Mouse (Mus musculus): ENCODE results near the gene Armh4.

Armh4 gene

GRCm38 (mm10) chr14:49733950-49734349 lies 49.2 kb downstream of the Armh4 start:
- DNase-seq (ENCODE audit: low read depth), result no peak

DNA sequence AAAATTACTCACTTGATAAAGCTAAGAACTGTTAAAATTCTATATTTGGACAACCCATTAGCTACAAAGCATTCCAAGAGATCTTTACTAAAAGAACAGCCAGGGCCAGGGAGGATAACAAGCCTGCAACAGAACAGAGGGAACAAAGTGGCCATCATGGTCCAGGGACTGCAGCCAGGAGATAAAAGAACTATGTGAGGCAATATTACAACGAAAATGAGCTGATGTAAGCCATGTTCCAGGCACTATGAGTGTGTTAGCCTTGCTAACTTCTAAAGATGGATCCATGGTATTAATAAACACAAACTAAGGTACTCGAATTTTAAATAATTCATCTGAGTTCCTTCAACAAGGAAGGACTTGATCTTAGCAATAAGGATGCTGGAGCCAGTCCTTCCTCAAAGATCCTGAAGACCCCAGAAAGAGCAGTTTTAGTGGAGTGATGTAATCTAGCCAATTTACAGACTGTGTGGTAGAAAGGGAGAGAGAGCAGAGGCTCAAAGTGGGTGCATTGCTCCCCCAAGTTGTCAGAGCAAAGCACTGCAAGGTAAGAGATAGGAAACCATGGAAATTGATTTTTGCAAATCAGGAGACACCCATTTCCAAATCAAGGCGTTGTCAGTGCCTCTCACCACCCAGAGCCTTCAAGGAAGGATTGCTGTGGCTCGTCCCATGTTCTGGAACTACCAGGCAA lies 59.7 kb downstream of the Armh4 start:
- DNase-seq (ENCODE audit: low read depth), result no peak

DNA sequence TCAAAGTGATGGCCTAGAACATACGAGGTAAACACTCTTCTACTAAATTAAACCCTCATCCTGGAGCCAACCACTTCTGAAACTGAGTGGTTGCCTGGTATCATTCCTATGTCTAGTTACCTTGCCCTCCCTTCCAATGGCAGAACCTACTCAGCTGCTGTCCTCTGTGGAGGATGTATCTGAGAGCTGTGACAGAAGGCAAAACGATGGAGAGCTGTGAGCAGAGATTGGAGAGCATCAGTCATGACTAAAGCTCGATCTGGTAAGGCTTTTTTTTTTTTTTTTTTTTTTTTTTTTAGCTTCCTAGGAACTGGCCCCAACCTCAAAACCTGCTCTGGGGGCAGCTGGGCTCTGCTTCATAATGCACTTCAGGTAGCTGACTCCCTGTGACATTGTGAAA lies 60.4 kb downstream of the Armh4 start:
- DNase-seq (ENCODE audit: low read depth), result no peak

GRCm38 (mm10) chr14:49721281-49721680 lies 61.9 kb downstream of the Armh4 start:
- no peak for DNase-seq (ENCODE audit: low read depth)

DNA sequence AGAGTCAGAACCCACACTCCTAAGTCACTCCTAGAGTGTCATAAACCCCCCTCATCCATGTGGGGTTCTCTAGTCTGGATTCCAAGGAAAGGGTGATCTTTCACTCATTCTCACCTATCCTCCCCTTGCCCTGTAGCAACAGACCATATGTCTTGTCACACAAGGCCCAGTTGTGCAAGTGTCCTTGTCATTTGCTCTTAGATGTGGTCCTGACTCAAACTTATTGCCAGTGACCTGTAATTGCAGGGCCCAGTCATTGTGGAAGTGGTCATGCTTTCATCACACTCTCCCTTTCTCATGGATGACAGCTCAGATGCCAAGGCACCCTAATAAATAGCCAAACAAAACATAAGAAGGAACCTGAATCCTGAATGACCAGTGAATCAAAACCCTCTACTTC lies 63.5 kb downstream of the Armh4 start:
- no peak for DNase-seq (ENCODE audit: low read depth)

- DNase-seq (ENCODE audit: low read depth), result no peak
Observed at GRCm38 (mm10) chr14:49711016-49711415, 72.2 kb downstream of the Armh4 start.

DNA sequence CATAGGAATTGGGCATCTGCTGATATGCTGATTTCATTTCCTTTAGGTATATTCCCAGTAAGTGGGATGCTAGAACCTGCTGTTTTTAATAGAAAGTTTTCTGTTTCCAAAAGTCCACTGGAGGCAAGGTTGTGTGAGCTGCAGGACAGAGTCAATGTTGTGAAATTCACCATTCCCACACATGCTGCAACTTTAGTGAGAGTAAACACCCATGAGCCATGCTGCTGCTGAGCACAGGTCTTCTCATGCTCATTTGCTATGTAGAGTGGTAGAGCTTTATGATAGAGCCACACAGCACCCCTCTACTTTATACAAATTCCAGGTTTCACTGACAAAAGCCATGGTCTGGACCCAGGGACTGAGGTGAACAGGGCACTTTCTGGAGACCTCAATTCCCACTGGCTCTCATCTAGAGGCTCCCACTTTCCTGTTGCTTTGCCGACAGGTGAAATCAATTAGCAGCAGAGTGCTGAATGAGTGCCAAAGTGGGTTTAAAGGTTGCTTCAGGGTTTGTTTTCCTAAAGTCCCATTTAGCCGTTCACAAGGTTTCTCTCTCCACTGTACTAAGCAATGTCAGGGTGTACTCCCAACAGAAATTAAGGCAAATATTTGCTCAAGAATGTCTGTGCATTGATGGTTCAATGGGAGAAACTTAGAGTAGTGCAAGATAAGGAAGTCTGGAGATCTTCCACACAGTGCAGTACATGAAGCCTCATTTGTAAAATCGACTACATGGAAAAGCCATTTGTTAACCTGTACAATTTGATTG lies 79.6 kb downstream of the Armh4 start:
- DNase-seq (ENCODE audit: low read depth), result no peak

DNA sequence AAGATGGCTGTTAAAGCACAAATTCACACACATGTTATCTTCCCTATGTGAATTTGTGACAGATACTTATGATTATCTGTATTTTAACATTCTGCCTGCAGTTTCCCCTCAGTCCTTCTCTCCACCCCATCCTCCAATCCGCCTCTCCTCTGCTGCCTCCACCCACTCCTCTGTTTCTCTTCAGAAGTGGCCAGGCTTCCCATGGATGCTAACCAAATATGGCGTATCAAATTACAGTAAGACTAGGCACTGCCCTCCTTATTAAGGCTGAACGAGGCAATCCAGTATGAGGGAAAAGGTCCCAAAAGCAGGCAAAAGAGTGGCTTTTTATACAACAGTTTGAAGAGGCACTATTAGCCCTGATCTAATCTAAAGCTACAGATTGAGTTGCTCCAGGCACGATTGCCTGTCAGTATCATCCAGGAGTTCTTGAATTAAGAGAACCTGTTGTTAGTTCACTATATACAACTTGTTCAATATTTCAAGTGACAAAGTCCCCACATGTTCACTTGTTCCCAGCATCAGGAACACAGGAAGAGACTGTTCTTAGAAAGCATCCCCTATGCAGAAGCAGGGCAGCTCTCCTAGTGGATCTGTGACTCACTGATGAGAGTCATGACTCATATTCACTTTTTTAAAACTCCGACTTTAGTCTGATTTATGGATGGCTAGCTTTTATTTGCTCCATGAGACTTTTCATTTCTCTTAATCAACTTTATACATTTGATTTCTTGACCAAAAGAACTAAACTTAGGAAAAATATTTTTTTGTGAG lies 103.5 kb downstream of the Armh4 start:
- no peak for DNase-seq (ENCODE audit: low read depth)

- DNase-seq (ENCODE audit: low read depth), result no peak
Observed at GRCm38 (mm10) chr14:49676580-49676979, 106.6 kb downstream of the Armh4 start.

DNA sequence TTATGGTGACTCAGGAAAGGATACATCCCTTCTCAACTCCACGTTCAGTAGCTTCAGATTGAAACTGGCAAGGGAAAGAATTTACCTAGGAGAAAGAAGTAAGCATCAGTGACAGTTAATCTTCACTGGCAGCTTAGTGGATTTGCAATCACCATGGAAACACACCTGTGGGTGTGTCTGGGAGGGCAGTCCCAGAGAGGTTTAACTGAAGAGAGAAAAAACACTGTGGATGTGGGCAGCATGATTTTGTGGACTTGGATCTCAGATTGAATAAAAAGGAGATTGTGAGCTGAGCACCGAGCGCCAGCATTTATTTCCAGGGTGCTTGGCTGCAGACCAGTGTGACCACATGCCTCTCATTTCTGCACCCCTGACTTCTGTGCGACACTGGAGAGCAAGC lies 122.7 kb downstream of the Armh4 start:
- DNase-seq (ENCODE audit: low read depth), result no peak

GRCm38 (mm10) chr14:49649191-49649590 lies 134.0 kb downstream of the Armh4 start:
- DNase-seq (ENCODE audit: low read depth), result no peak

DNA sequence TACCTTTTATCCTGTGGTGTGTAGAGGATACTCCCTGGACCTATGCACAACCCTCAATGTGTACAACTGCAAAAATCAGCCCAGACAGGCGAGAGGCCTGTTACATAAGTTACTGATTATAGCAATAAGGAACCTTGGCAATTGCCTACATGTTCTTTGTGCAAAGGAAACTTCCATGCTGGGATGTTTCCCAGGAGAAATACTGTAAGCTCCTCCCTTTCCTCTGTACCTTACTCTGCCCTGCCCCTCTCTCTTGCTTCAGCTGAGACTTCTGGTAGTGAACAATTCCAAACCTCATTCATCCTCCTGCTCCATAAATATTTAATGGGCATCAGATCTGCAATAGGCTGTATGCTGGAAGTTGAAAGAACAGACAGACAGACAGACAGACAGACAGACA lies 145.8 kb downstream of the Armh4 start:
- DNase-seq (ENCODE audit: low read depth), result no peak

GRCm38 (mm10) chr14:49626055-49626454 lies 157.1 kb downstream of the Armh4 start:
- DNase-seq (ENCODE audit: low read depth), result no peak

All from naive thymus-derived CD4-positive, alpha-beta T cell, adult 2 months (primary cell).